Mouse (Mus musculus) hindbrain, embryonic 12.5 days (tissue): ENCODE measurements around the gene Lst1. TPM values are rescaled to one million over a fixed set of nuclear protein-coding genes. Genes with fewer than 3 reads are reported as not detected.
A peak's percentile ranks its signal among the peaks of the same experiment; 100 is the strongest.

Experiments
- ATAC-seq: fragments of 200-750 bp; cut with Nextera tagmentation; 2 replicates; pipeline ENCODE4 v1.8.0; 2017; ENCODE audit warnings: moderate TSS enrichment; ENCODE audit not compliant: low FRiP score
- H3K27ac ChIP-seq: fragments of 300-500 bp; sonication (generic); 2 replicates; pipeline ENCODE4 v1.5.1; 2016; ENCODE audit warnings: mild to moderate bottlenecking
- H3K27me3 ChIP-seq: fragments of 300-500 bp; sonication (generic); 2 replicates; pipeline ENCODE4 v1.6.1; 2016; ENCODE audit warnings: mild to moderate bottlenecking
- H3K36me3 ChIP-seq: fragments of 300-500 bp; sonication (generic); 2 replicates; pipeline ENCODE4 v1.6.1; 2016; ENCODE audit warnings: mild to moderate bottlenecking
- H3K4me1 ChIP-seq: fragments of 300-500 bp; sonication (generic); 2 replicates; pipeline ENCODE4 v1.6.1; 2016
- H3K4me2 ChIP-seq: fragments of 300-500 bp; sonication (generic); replicated peaks from 2 replicates; pipeline ENCODE4 v1.6.1; 2016; ENCODE audit warnings: mild to moderate bottlenecking
- H3K4me3 ChIP-seq: fragments of 300-500 bp; sonication (generic); 2 replicates; pipeline ENCODE4 v1.5.1; 2016; ENCODE audit warnings: mild to moderate bottlenecking
- H3K9ac ChIP-seq: fragments of 300-500 bp; sonication (generic); 2 replicates; pipeline ENCODE4 v1.6.1; 2016; ENCODE audit warnings: mild to moderate bottlenecking, moderate library complexity
- H3K9me3 ChIP-seq: fragments of 300-500 bp; sonication (generic); replicated peaks from 2 replicates; pipeline ENCODE4 v1.6.1; 2016; ENCODE audit warnings: mild to moderate bottlenecking
- WGBS: fragments of 180-500 bp; shearing (Covaris S2); methylation state at CpG from one replicate; pipeline ENCODE4 v1.1.7; 2016; 5-methylcytosine and 5-hydroxymethylcytosine counted together
- polyA plus RNA-seq: library from polyadenylated mRNA; unstranded; fragments of >200 nt; fragmentation: Nextera tagmentation; extraction: Ambion mirVana; gene quantifications from 2 replicates; pipeline ENCODE4 v1.2.1, GENCODE M21; 2016

Lst1 gene
- polyA plus RNA-seq, 1 experiment from 2014 or later = 6.1 TPM

DNA sequence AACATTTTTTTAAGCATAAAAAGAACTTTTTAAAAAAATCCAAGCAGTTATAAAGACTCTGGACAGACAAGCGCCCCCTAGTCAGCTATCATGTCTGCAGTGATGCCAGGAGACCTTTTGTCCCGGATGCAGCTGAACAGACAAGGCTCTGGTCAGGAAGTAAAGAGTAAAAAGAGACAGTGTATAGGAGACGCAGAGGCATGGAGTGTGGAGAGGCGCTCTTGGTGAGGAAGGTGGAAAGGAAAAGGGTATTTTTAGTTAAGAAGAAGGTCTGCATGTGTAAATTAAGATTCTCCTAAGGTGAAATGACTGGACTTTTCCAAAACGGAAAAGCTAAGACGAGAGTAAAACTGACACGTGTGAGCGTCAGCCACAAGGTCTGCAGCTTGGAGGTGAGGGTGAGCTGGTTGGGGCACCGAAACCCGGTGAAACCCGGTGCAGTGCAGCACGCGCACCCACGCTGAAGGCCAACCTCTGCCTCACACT, 38.4 kb upstream of the Lst1 start:
- WGBS = 87% methylated on average over 14 of the region's 14 CpGs
- H3K9ac ChIP-seq = no peak overlapping the region
- H3K36me3 ChIP-seq = peaks cover 51% of the 10 kb centered on the region
- no peaks in the 10 kb centered on the region for H3K27me3 ChIP-seq
- H3K9me3 ChIP-seq = no peaks in the 10 kb centered on the region
- H3K4me3 ChIP-seq = no peak overlapping the region
- ATAC-seq = no peak
- H3K27ac ChIP-seq = no peak overlapping the region
- peaks cover under 1% of the 10 kb centered on the region; the same call in 1 of the 2 replicates for H3K4me1 ChIP-seq
- H3K4me2 ChIP-seq = no peak overlapping the region

- no peak for ATAC-seq
- no peak overlapping the region for H3K9ac ChIP-seq
- no peak overlapping the region for H3K4me2 ChIP-seq
- peaks cover 53% of the 10 kb centered on the region for H3K36me3 ChIP-seq
- H3K27me3 ChIP-seq = no peaks in the 10 kb centered on the region
- no peak overlapping the region for H3K27ac ChIP-seq
- peaks cover 4% of the 10 kb centered on the region; the same call in 1 of the 2 replicates for H3K4me1 ChIP-seq
- no peaks in the 10 kb centered on the region for H3K9me3 ChIP-seq
- WGBS = 96% methylated on average over 5 of the region's 5 CpGs
- H3K4me3 ChIP-seq = no peak overlapping the region
Observed at GRCm38 (mm10) chr17:35225456-35225855, 37.2 kb upstream of the Lst1 start.

- H3K9me3 ChIP-seq = no peaks in the 10 kb centered on the region
- H3K9ac ChIP-seq = no peak overlapping the region
- H3K4me3 ChIP-seq = no peak overlapping the region
- ATAC-seq = no peak
- H3K4me2 ChIP-seq = no peak overlapping the region
- peaks cover 59% of the 10 kb centered on the region for H3K36me3 ChIP-seq
- no peaks in the 10 kb centered on the region for H3K27me3 ChIP-seq
- WGBS = 97% methylated on average over 4 of the region's 4 CpGs
- H3K27ac ChIP-seq = no peak overlapping the region
- H3K4me1 ChIP-seq = peaks cover 4% of the 10 kb centered on the region; the same call in 1 of the 2 replicates
Observed at GRCm38 (mm10) chr17:35224641-35225040, 36.4 kb upstream of the Lst1 start.

DNA sequence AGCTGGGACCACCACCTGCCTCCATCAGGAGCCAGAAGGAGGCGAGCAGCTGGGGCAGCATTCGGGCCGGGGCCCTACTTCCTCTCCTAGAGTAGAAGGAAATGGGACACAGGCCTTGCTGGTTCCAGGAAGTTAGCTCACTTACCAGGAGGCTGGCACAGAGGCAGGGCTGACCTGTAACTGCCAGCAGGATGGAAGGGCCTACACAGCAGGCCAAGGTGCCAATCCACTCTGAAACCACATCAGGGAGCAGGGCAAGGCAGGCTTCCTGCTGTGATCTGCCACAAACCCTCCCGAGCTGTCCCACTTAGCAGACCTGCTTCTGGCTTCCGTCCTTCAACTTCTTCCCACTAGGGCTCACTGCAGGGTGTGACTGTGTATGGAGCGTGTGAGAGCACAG, 34.1 kb upstream of the Lst1 start:
- Histone ChIP-seq H3K36me3 (peaks cover 43% of the 10 kb centered on the region), H3K27me3 (no peaks in the 10 kb centered on the region), H3K9ac (no peak overlapping the region), H3K4me1 (peaks cover 4% of the 10 kb centered on the region; the same call in 1 of the 2 replicates), H3K9me3 (no peaks in the 10 kb centered on the region), H3K27ac (no peak overlapping the region), H3K4me2 (no peak overlapping the region), H3K4me3 (no peak overlapping the region)
- ATAC-seq = no peak
- 71% methylated on average over 6 of the region's 6 CpGs for WGBS

- no peak within 1 kb of the TSS for H3K4me2 ChIP-seq
- H3K36me3 ChIP-seq = peaks cover 37% of the 10 kb centered on the region
- peaks cover 4% of the 10 kb centered on the region; the same call in 1 of the 2 replicates for H3K4me1 ChIP-seq
- no peaks in the 10 kb centered on the region for H3K9me3 ChIP-seq
- peak within 1 kb of the TSS; percentile 13 for H3K27ac ChIP-seq
- 79% methylated on average over 28 of the region's 28 CpGs for WGBS
- no peak within 1 kb of the TSS for H3K4me3 ChIP-seq
- no peak within 1 kb of the TSS for H3K9ac ChIP-seq
- no peaks in the 10 kb centered on the region for H3K27me3 ChIP-seq
- no peak for ATAC-seq
Observed at GRCm38 (mm10) chr17:35220156-35220952, 32.1 kb upstream of the Lst1 start, which contains the start of gene Gm16181. Gene Gm16181, plus strand, starts transcription at chr17:35220834.

GRCm38 (mm10) chr17:35219601-35220041, 31.4 kb upstream of the Lst1 start:
- 82% methylated on average over 6 of the region's 6 CpGs for WGBS
- H3K27me3 ChIP-seq = no peaks in the 10 kb centered on the region
- H3K9ac ChIP-seq = no peak overlapping the region
- no peak overlapping the region for H3K4me2 ChIP-seq
- peaks cover 4% of the 10 kb centered on the region; the same call in 1 of the 2 replicates for H3K4me1 ChIP-seq
- H3K27ac ChIP-seq = no peak overlapping the region
- no peak overlapping the region for H3K4me3 ChIP-seq
- peaks cover 30% of the 10 kb centered on the region for H3K36me3 ChIP-seq
- H3K9me3 ChIP-seq = no peaks in the 10 kb centered on the region
- no peak for ATAC-seq

- 77% methylated on average over 18 of the region's 18 CpGs for WGBS
- Histone ChIP-seq H3K4me2 (no peak overlapping the region), H3K36me3 (peaks cover 30% of the 10 kb centered on the region), H3K27me3 (no peaks in the 10 kb centered on the region), H3K4me3 (no peak overlapping the region), H3K9me3 (no peaks in the 10 kb centered on the region), H3K9ac (no peak overlapping the region), H3K4me1 (peaks cover 4% of the 10 kb centered on the region; the same call in 1 of the 2 replicates), H3K27ac (no peak overlapping the region)
- no peak for ATAC-seq
Observed at GRCm38 (mm10) chr17:35218516-35219193, 30.4 kb upstream of the Lst1 start.

DNA sequence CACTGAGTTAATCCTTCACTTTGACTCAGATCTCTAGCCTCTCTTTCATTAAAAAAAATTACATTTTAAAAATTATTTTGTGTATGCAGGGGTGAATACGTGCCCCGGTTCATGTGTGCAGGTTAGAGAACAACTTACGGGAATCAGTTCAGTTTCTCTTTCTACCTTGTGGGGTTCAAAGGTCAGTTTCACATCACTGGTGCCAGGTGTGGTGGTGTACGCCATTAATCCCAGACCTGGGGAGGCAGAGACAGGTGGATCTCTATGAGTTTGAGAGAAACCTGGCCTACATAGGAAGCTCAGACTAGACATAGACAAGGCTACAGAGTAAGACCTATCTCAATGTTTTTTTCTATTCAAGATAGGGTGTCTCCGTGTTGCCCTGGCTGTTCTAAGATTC, 24.8 kb upstream of the Lst1 start:
- Histone ChIP-seq H3K4me1 (no peaks in the 10 kb centered on the region), H3K27ac (no peak overlapping the region), H3K27me3 (no peaks in the 10 kb centered on the region; the same call in 1 of the 2 replicates), H3K9me3 (no peaks in the 10 kb centered on the region), H3K9ac (no peak overlapping the region), H3K4me2 (no peak overlapping the region), H3K4me3 (no peak overlapping the region), H3K36me3 (no peaks in the 10 kb centered on the region)
- no peak for ATAC-seq
- WGBS = 92% methylated on average over 5 of the region's 5 CpGs

DNA sequence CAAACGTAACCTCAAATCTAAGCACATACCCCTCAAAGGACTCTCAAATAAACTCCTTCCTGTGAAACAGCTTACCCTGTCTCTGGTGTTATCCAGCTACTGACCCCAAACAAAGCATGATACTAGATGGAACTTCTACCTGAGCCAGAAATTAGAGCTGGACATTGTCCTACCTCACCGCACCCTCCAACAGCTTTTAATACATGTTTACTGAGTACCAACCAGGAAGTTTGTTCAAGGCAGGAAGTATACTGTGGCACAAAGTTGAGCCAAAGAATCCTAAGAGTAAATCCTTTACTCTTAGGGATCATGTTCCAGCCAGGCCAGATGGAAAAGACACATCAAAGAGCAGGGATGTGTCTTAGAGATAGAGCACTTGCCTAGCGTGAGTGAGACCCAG, 22.4 kb upstream of the Lst1 start:
- H3K9me3 ChIP-seq = no peaks in the 10 kb centered on the region
- no peak overlapping the region for H3K4me2 ChIP-seq
- H3K9ac ChIP-seq = no peak overlapping the region
- 86% methylated on average over 3 of the region's 3 CpGs for WGBS
- H3K36me3 ChIP-seq = no peaks in the 10 kb centered on the region
- no peak for ATAC-seq
- no peaks in the 10 kb centered on the region; the same call in 1 of the 2 replicates for H3K27me3 ChIP-seq
- no peaks in the 10 kb centered on the region for H3K4me1 ChIP-seq
- H3K27ac ChIP-seq = no peak overlapping the region
- H3K4me3 ChIP-seq = no peak overlapping the region

DNA sequence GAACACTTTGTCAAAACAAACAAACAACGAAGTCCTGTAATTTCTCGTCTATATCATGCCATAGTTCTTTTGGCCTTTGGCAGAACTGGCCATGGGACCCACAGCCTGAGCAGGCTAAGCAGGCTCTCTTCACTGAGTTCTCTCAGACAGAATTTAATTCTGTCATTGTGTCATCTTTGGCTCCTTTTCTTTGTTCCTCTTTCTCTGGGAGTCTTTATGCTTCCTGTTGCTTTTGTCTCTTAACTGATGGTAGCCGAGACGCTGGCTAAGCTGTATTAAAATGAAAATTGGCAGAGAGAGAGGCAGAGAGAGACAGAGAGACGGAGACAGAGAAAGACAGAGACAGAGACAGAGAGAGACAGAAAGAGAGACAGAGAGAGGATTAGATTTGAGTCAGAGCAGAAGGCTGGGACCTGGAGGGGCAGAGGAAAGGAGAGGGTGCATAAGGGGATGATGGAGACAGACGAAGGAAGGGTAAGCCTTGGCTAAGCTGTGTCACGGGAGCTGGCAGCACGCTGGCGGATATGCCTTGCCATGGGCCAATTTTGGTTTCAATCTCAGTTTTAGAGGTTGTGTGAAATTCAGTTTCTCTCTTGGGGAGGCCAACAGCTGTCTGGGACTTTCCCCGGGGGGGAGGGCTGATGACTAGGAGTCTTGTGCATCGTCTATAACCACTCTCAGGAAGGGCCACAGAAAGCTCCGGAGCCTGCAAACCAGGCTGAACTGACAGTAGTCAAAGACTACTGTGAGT, 21.7 kb upstream of the Lst1 start:
- H3K9ac ChIP-seq = no peak overlapping the region
- no peak overlapping the region for H3K27ac ChIP-seq
- H3K9me3 ChIP-seq = no peaks in the 10 kb centered on the region
- no peaks in the 10 kb centered on the region for H3K4me1 ChIP-seq
- no peak for ATAC-seq
- no peak overlapping the region for H3K4me2 ChIP-seq
- no peaks in the 10 kb centered on the region for H3K36me3 ChIP-seq
- no peak overlapping the region for H3K4me3 ChIP-seq
- WGBS = 76% methylated on average over 12 of the region's 12 CpGs
- H3K27me3 ChIP-seq = peaks cover 5% of the 10 kb centered on the region

DNA sequence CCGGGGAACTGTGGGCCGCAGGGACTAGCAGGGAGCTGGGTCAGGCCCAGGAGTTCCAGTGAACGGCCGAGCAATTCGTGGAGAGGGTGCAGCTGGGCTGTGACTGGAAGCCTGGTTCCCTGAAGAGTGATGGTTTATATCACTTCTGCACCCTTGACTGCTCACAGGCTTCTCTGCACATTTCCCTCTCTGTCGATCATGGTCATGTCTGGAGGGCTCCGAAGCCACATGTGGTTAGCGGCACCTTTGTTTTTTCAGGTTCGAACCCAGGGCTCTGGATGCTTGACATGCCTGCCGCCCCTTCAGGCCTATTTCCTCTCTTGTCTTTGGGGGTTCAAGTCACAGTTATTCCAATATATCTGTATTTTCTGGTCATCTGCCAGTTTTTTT, 17.1 kb upstream of the Lst1 start:
- no peak for ATAC-seq
- Histone ChIP-seq H3K4me2 (no peak overlapping the region), H3K4me3 (no peak overlapping the region), H3K9ac (0 out of 2 replicates have a peak overlapping the region, but pooled peaks have one; percentile 18), H3K27ac (no peak overlapping the region), H3K27me3 (peaks cover 42% of the 10 kb centered on the region), H3K4me1 (no peaks in the 10 kb centered on the region), H3K36me3 (no peaks in the 10 kb centered on the region), H3K9me3 (no peaks in the 10 kb centered on the region)
- WGBS = 57% methylated on average over 10 of the region's 10 CpGs
